Mouse (Mus musculus): ENCODE data around the gene Tmem247. TPM values are rescaled to one million over a fixed set of nuclear protein-coding genes. Genes with fewer than 3 reads are reported as not detected.

Gene Tmem247
- not detected in 2 replicates for polyA plus RNA-seq (2015; fragmentation: Nextera tagmentation; extraction: Ambion mirVana)

GRCm38 (mm10) chr17:86917048-86917447 is at the start of gene Tmem247:
Gene Tmem247 (plus strand): TSS chr17:86917348.
- Histone ChIP-seq H3K36me3 (ENCODE audit: poor library complexity, severe bottlenecking) (no peaks in the 10 kb centered on the region), H3K4me2 (no peak within 1 kb of the TSS)
- WGBS = 89% methylated on average over 10 of the region's 10 CpGs

GRCm38 (mm10) chr17:86870586-86870985 is 46.6 kb upstream of the Tmem247 start:
- no peaks in the 10 kb centered on the region for H3K36me3 ChIP-seq (ENCODE audit: poor library complexity, severe bottlenecking)
- no peak overlapping the region for H3K9ac ChIP-seq
- no peaks in the 10 kb centered on the region for H3K9me3 ChIP-seq (replicated peaks)
- H3K4me3 ChIP-seq = no peak overlapping the region
- ATAC-seq = no peak
- H3K4me2 ChIP-seq = no peak overlapping the region
- H3K4me1 ChIP-seq = 0 out of 2 replicates have a peak, but pooled peaks cover 7% of the 10 kb centered on the region
- 38% methylated on average over 8 of the region's 8 CpGs for WGBS
- peaks cover 9% of the 10 kb centered on the region; the same call in 1 of the 2 replicates for H3K27me3 ChIP-seq
- no peak overlapping the region for H3K27ac ChIP-seq

More at GRCm38 (mm10) chr17:86917048-86917447, at the start of gene Tmem247:
- H3K9me3 ChIP-seq (replicated peaks) = 0 out of 2 replicates have a peak, but pooled peaks cover 4% of the 10 kb centered on the region
- H3K27me3 ChIP-seq = no peaks in the 10 kb centered on the region
- H3K4me1 ChIP-seq = no peaks in the 10 kb centered on the region
- ATAC-seq = no peak
- H3K4me3 ChIP-seq = no peak within 1 kb of the TSS
- no peak within 1 kb of the TSS for H3K27ac ChIP-seq
- no peak within 1 kb of the TSS for H3K9ac ChIP-seq

- H3K27me3 ChIP-seq = peaks cover 9% of the 10 kb centered on the region; the same call in 1 of the 2 replicates
- no peaks in the 10 kb centered on the region for H3K9me3 ChIP-seq (replicated peaks)
These were observed 44.5 kb upstream of the Tmem247 start for GRCm38 (mm10) chr17:86872643-86873042.

GRCm38 (mm10) chr17:86876940-86877339 is 40.2 kb upstream of the Tmem247 start:
- WGBS = 89% methylated on average over 9 of the region's 9 CpGs
- H3K4me1 ChIP-seq = peaks cover 17% of the 10 kb centered on the region
- no peaks in the 10 kb centered on the region for H3K9me3 ChIP-seq (replicated peaks)
- H3K4me2 ChIP-seq = no peak overlapping the region
- H3K4me3 ChIP-seq = no peak overlapping the region
- no peaks in the 10 kb centered on the region for H3K36me3 ChIP-seq (ENCODE audit: poor library complexity, severe bottlenecking)
- no peak for ATAC-seq
- no peak overlapping the region for H3K27ac ChIP-seq
- peaks cover 9% of the 10 kb centered on the region; the same call in 1 of the 2 replicates for H3K27me3 ChIP-seq
- no peak overlapping the region for H3K9ac ChIP-seq

More at GRCm38 (mm10) chr17:86872643-86873042, 44.5 kb upstream of the Tmem247 start:
- ATAC-seq = no peak
- H3K4me1 ChIP-seq = 0 out of 2 replicates have a peak, but pooled peaks cover 7% of the 10 kb centered on the region
- 80% methylated on average over 6 of the region's 6 CpGs for WGBS
- H3K4me3 ChIP-seq = no peak overlapping the region
- no peak overlapping the region for H3K4me2 ChIP-seq
- H3K36me3 ChIP-seq (ENCODE audit: poor library complexity, severe bottlenecking) = no peaks in the 10 kb centered on the region
- no peak overlapping the region for H3K9ac ChIP-seq
- H3K27ac ChIP-seq = no peak overlapping the region

GRCm38 (mm10) chr17:86877747-86878146 is 39.4 kb upstream of the Tmem247 start:
- Histone ChIP-seq H3K36me3 (ENCODE audit: poor library complexity, severe bottlenecking) (no peaks in the 10 kb centered on the region), H3K9ac (no peak overlapping the region), H3K27me3 (peaks cover 9% of the 10 kb centered on the region; the same call in 1 of the 2 replicates), H3K4me3 (no peak overlapping the region), H3K4me2 (no peak overlapping the region), H3K4me1 (peaks cover 17% of the 10 kb centered on the region), H3K9me3 (replicated peaks) (no peaks in the 10 kb centered on the region), H3K27ac (no peak overlapping the region)
- no peak for ATAC-seq
- WGBS = 88% methylated on average over 2 of the region's 2 CpGs

- no peak overlapping the region for H3K4me3 ChIP-seq
- H3K9ac ChIP-seq = no peak overlapping the region
- H3K4me1 ChIP-seq = peaks cover 17% of the 10 kb centered on the region
- H3K9me3 ChIP-seq (replicated peaks) = no peaks in the 10 kb centered on the region
- H3K27ac ChIP-seq = no peak overlapping the region
- WGBS = 22% methylated on average over 10 of the region's 10 CpGs
- no peaks in the 10 kb centered on the region for H3K36me3 ChIP-seq (ENCODE audit: poor library complexity, severe bottlenecking)
- peak; percentile 36; the same call in 1 of the 2 replicates for ATAC-seq
- peaks cover 5% of the 10 kb centered on the region; the same call in 1 of the 2 replicates for H3K27me3 ChIP-seq
- peak overlapping the region; percentile 29 for H3K4me2 ChIP-seq
These were observed 37.1 kb upstream of the Tmem247 start for GRCm38 (mm10) chr17:86880056-86880455.

- 91% methylated on average over 4 of the region's 4 CpGs for WGBS
- H3K36me3 ChIP-seq (ENCODE audit: poor library complexity, severe bottlenecking) = no peaks in the 10 kb centered on the region
- no peaks in the 10 kb centered on the region for H3K9me3 ChIP-seq (replicated peaks)
- H3K27ac ChIP-seq = no peak overlapping the region
- H3K4me3 ChIP-seq = no peak overlapping the region
- H3K9ac ChIP-seq = no peak overlapping the region
- ATAC-seq = no peak
- 0 out of 2 replicates have a peak overlapping the region, but pooled peaks have one; percentile 29 for H3K4me2 ChIP-seq
- H3K27me3 ChIP-seq = 0 out of 2 replicates have a peak, but pooled peaks cover under 1% of the 10 kb centered on the region
- peaks cover 17% of the 10 kb centered on the region for H3K4me1 ChIP-seq
These were observed 36.6 kb upstream of the Tmem247 start for GRCm38 (mm10) chr17:86880461-86881044.

GRCm38 (mm10) chr17:86895191-86895590 is 22.0 kb upstream of the Tmem247 start:
- Histone ChIP-seq H3K4me2 (no peak overlapping the region), H3K9me3 (replicated peaks) (no peaks in the 10 kb centered on the region), H3K36me3 (ENCODE audit: poor library complexity, severe bottlenecking) (no peaks in the 10 kb centered on the region), H3K9ac (no peak overlapping the region), H3K27me3 (no peaks in the 10 kb centered on the region), H3K4me1 (no peaks in the 10 kb centered on the region), H3K4me3 (no peak overlapping the region), H3K27ac (no peak overlapping the region)
- ATAC-seq = no peak
- WGBS = 81% methylated on average over 4 of the region's 4 CpGs

- no peaks in the 10 kb centered on the region for H3K27me3 ChIP-seq
- no peak overlapping the region for H3K9ac ChIP-seq
- H3K4me3 ChIP-seq = no peak overlapping the region
- H3K9me3 ChIP-seq (replicated peaks) = no peaks in the 10 kb centered on the region
- H3K36me3 ChIP-seq (ENCODE audit: poor library complexity, severe bottlenecking) = no peaks in the 10 kb centered on the region
- no peak overlapping the region for H3K4me2 ChIP-seq
- WGBS = 89% methylated on average over 6 of the region's 6 CpGs
- peaks cover 4% of the 10 kb centered on the region; the same call in 1 of the 2 replicates for H3K4me1 ChIP-seq
- no peak overlapping the region for H3K27ac ChIP-seq
- no peak for ATAC-seq
These were observed 19.5 kb upstream of the Tmem247 start for GRCm38 (mm10) chr17:86897486-86898165.

GRCm38 (mm10) chr17:86899821-86900220 is 17.3 kb upstream of the Tmem247 start:
- Histone ChIP-seq H3K9ac (no peak overlapping the region), H3K4me3 (no peak overlapping the region), H3K36me3 (ENCODE audit: poor library complexity, severe bottlenecking) (no peaks in the 10 kb centered on the region), H3K4me1 (peaks cover 19% of the 10 kb centered on the region), H3K9me3 (replicated peaks) (no peaks in the 10 kb centered on the region), H3K27ac (no peak overlapping the region), H3K4me2 (no peak overlapping the region), H3K27me3 (no peaks in the 10 kb centered on the region)
- WGBS = 84% methylated on average over 5 of the region's 5 CpGs
- ATAC-seq = no peak

- WGBS = 72% methylated on average over 5 of the region's 5 CpGs
These were observed 16.6 kb upstream of the Tmem247 start for GRCm38 (mm10) chr17:86900564-86900963.

GRCm38 (mm10) chr17:86902399-86903067 is 14.6 kb upstream of the Tmem247 start:
- 91% methylated on average over 14 of the region's 14 CpGs for WGBS

More at GRCm38 (mm10) chr17:86900564-86900963, 16.6 kb upstream of the Tmem247 start:
- Histone ChIP-seq H3K36me3 (ENCODE audit: poor library complexity, severe bottlenecking) (no peaks in the 10 kb centered on the region), H3K27ac (no peak overlapping the region), H3K9ac (no peak overlapping the region), H3K4me3 (no peak overlapping the region), H3K4me1 (peaks cover 27% of the 10 kb centered on the region), H3K4me2 (no peak overlapping the region), H3K9me3 (replicated peaks) (no peaks in the 10 kb centered on the region), H3K27me3 (no peaks in the 10 kb centered on the region)
- no peak for ATAC-seq

More at GRCm38 (mm10) chr17:86902399-86903067, 14.6 kb upstream of the Tmem247 start:
- no peak for ATAC-seq
- H3K4me1 ChIP-seq = peaks cover 31% of the 10 kb centered on the region
- no peaks in the 10 kb centered on the region for H3K36me3 ChIP-seq (ENCODE audit: poor library complexity, severe bottlenecking)
- no peak overlapping the region for H3K27ac ChIP-seq
- no peak overlapping the region for H3K4me3 ChIP-seq
- no peaks in the 10 kb centered on the region for H3K9me3 ChIP-seq (replicated peaks)
- no peak overlapping the region for H3K9ac ChIP-seq
- no peak overlapping the region for H3K4me2 ChIP-seq
- no peaks in the 10 kb centered on the region for H3K27me3 ChIP-seq

Data from forebrain, embryonic 13.5 days (tissue).